In genomic region chrX:12503581-12503980, GRCm38 (mm10) we compare ENCODE assay signal across 25 mouse cellular contexts.
"Had no signal": no experiment of that assay in that cellular context is flagged by ENCODE, and none has a peak within 500 bp of the region (broad histone marks: within the 10 kb centered on the region; RNA-seq: fewer than 3 reads in every experiment).

No protein-coding gene starts in this region.

- H3K9me3 ChIP-seq: embryonic facial prominence, embryonic 10.5 days; embryonic facial prominence, embryonic 12.5 days; embryonic facial prominence, embryonic 13.5 days; embryonic facial prominence, embryonic 15.5 days; forebrain, embryonic 10.5 days; forebrain, embryonic 12.5 days; forebrain, embryonic 13.5 days; forebrain, embryonic 15.5 days had no signal

- H3K4me2 ChIP-seq: embryonic facial prominence, embryonic 12.5 days; embryonic facial prominence, embryonic 13.5 days; embryonic facial prominence, embryonic 15.5 days; forebrain, embryonic 12.5 days; forebrain, embryonic 13.5 days; forebrain, embryonic 15.5 days had no signal

- H3K9ac ChIP-seq: embryonic facial prominence, embryonic 12.5 days; embryonic facial prominence, embryonic 13.5 days; embryonic facial prominence, embryonic 15.5 days; forebrain, embryonic 12.5 days; forebrain, embryonic 13.5 days; forebrain, embryonic 15.5 days; forebrain, postnatal 0 days had no signal

- H3K4me1 ChIP-seq: embryonic facial prominence, embryonic 10.5 days; embryonic facial prominence, embryonic 12.5 days; embryonic facial prominence, embryonic 13.5 days; embryonic facial prominence, embryonic 15.5 days; forebrain, embryonic 10.5 days; forebrain, embryonic 12.5 days; forebrain, embryonic 13.5 days; forebrain, embryonic 15.5 days had no signal

- H3K36me3 ChIP-seq: embryonic facial prominence, embryonic 10.5 days; embryonic facial prominence, embryonic 12.5 days; embryonic facial prominence, embryonic 13.5 days; embryonic facial prominence, embryonic 15.5 days; forebrain, embryonic 10.5 days; forebrain, embryonic 12.5 days; forebrain, embryonic 15.5 days had no signal

- H3K27me3 ChIP-seq: embryonic facial prominence, embryonic 12.5 days; forebrain, embryonic 13.5 days; forebrain, embryonic 15.5 days had no signal

- H3K4me3 ChIP-seq: embryonic facial prominence, embryonic 10.5 days; embryonic facial prominence, embryonic 12.5 days; embryonic facial prominence, embryonic 13.5 days; embryonic facial prominence, embryonic 15.5 days; erythroblast, embryonic 14.5 days; forebrain, embryonic 10.5 days; forebrain, embryonic 12.5 days; forebrain, embryonic 13.5 days; forebrain, embryonic 15.5 days; gastrocnemius, adult 2 months; heart, adult 2 months had no signal

- DNase-seq: cerebellum, adult 2 months; cerebellum, adult 9-10 months; cerebellum, adult 9-11 months; cerebellum, postnatal 25 days; cerebellum, postnatal 36 days; embryo, embryonic 11 days; forebrain, postnatal 0 days; gastrocnemius, adult 2 months; gastrocnemius, postnatal 10 days; gastrocnemius, postnatal 14 days; gastrocnemius, postnatal 25 days; gastrocnemius, postnatal 36 days; heart, adult 18-20 months; heart, adult 2 months had no signal

- ATAC-seq: forebrain, embryonic 13.5 days; forebrain, embryonic 14.5 days; forebrain, embryonic 15.5 days; forebrain, embryonic 16.5 days; forebrain, postnatal 0 days had no signal

- H3K27ac ChIP-seq: embryonic facial prominence, embryonic 10.5 days; embryonic facial prominence, embryonic 12.5 days; embryonic facial prominence, embryonic 13.5 days; embryonic facial prominence, embryonic 15.5 days; forebrain, embryonic 10.5 days; forebrain, embryonic 12.5 days; forebrain, embryonic 13.5 days; forebrain, embryonic 15.5 days; gastrocnemius, adult 2 months; heart, adult 2 months had no signal
